Mouse (Mus musculus) G1E-ER4 (cell line): ENCODE results near the gene Pdzrn3. TPM values are rescaled to one million over a fixed set of nuclear protein-coding genes. Genes with fewer than 3 reads are reported as not detected.

Source experiments
- GATA1 ChIP-seq: IDR thresholded peaks from one replicate; pipeline ENCODE4 v1.8.0; 2012; ENCODE audit warnings: low read length, inconsistent platforms
- polyA plus RNA-seq: library from polyadenylated mRNA; stranded (reverse); fragments of >175 nt; gene quantifications from 2 replicates; pipeline ENCODE4 v1.2.3, GENCODE M21; 2012

Pdzrn3 gene
- polyA plus RNA-seq, 1 experiment = not detected

DNA sequence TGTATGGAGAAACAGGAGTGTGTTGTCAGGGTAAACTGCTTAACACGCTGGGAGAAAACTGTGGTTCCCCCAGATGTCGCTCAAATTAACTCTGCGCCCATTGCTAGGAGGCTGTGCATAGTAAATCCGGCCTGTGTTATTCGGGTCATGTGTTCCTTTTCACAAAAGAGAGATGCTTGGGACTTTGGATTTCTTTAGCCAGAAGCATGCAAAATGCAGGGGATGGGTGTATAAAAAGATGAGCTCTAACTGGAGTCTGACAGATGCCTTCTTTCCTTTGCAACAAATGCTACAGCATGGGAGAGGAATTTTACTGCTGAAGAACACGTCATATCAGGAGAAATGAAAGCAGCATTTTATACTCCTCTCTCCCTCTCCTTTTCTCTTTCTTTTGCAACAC lies 190.4 kb downstream of the Pdzrn3 start:
- TF ChIP-seq GATA1 = no peak

DNA sequence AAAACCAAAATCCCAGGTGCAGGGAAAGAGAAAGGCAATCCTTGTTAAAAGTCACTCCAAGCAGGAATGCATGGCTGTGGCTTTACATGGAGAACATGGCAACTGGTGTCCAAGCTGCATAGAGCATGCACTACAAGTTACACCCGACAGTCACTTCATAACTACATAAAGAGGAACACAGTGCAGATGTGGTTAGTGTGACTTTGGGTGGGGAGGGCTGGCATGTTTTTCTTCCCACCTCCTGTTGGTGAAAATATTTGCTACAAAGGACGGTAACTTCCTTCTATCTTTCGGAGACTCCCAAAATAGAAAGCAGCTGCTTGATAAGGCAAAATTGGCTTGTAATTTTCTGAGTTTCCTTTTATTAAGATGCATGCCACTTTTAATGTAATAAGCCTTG lies 190.8 kb downstream of the Pdzrn3 start:
- no peak for TF ChIP-seq GATA1

DNA sequence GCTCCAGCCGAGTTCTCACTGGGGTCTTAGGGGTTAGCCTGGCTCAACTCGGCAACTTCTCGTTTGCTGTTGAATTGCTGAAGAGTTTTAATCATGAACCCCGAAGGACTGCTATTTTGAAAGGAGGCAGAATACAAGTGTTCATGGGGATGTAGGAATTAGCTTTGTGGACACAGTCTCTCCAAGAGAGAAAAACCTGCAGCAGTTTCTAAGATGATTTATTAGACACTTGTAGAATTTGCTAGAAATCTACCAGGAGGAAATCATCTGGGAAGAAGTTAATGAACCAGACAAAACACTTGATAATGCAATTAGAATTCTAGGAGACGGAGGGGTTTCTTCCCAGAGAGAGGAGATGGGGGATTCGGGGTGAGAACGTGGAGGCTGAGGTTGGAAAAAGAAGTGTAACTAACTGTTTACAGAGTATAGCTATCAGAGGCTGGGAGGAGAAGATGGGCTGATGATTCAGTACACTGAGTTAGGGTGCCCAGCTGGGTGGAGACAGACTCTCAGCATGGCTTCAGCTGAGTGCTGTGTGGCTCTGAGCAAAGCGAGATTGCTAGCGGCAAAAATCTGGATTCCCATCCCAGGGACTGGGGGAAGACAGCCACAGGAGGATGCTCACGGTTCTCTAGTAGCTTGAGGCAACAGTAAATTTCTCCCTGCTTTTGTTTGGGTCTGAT lies 193.5 kb downstream of the Pdzrn3 start:
- no peak for TF ChIP-seq GATA1

DNA sequence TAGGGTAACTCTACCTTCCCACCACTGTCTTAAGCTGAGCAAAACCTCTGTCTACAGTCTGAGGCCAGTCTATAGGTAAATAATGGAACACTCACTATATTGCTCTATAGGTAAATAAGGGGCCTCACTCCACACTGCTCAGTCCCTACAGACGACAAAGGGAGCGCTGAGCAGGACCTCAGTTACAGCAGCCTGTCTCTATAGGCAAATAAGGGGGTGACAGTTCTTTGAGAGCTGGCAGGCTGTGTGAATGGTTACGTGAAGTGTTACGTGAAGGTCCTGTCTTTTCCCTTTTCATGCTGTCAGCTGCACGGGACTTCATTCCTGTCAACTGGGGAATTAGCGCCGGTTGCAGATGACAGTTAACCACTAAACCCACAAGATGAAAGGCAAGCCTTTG lies 207.0 kb downstream of the Pdzrn3 start:
- no peak for TF ChIP-seq GATA1

DNA sequence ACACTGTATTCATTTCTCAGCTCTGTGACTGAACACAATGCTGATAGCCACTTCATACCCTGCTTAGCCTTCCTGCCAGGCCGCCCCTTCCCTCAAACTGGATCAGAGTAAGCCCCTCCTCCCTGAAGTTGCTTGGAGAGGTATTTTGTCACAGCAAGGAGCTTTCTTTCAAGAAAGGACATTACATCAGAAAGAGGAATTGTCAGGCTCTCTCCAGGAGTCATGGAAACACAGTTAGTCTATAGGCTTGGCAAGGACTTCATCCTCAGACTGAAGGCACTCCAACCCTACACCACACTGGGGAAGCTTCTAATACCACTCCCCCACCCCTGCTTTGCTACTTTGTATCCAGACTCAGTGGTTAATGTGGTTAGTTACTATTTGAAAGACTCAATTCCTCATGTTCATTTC lies 224.2 kb downstream of the Pdzrn3 start:
- TF ChIP-seq GATA1 = no peak

DNA sequence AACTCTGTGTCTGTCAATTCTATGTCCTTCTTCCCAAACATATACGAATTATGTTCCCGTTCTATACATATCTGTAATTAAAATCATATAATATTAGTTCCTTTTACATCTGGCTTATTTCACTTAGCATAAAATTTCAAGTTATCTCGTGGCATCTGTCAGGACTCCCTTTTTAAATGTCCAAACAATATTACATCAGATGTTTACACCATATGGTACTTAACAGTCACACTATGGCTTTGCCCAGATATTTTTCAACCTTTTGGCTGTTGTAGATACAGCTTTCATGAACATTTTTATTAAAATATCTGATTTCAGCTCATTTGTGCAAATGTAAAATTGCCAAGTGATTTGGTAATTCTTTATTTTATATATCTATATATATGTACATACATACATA lies 242.3 kb downstream of the Pdzrn3 start:
- TF ChIP-seq GATA1 = no peak

DNA sequence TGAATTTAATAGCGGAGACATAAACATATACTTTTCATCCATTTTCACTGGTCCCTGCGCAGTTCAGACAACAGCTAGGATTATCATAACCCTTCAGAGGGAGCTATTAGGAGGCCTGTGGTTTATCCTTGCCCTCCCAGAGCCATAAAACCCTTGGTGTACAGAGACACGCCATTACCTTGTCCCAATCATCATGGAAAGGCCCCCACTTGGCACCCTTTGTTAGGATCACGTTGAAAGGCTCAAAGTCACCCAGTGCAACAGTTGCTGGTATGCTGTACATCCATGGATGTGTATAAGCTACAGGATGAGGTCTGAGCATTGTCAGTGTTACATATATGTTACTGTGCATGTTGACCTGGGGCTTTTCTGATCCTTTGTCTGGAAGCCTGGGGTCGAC lies 252.3 kb downstream of the Pdzrn3 start:
- no peak for TF ChIP-seq GATA1

DNA sequence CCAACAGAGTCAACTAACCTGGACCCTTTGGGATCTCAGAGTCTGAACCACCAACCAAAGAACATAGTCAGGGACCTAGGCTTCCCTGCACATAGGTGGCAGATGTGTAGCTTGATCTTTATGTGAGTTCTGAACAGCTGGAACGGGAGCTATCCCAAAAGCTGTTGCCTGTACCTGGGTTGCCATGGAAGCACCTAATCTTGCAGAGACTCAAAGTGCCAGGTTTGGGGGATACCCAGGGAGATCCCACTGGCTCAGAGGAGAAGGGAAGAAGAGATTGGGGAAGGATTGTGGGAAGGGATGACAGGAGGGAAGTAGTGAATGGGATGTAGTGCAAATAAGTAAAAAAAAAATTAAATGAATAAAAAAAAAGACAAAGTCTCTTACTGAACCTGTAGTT lies 268.7 kb downstream of the Pdzrn3 start:
- no peak for TF ChIP-seq GATA1

DNA sequence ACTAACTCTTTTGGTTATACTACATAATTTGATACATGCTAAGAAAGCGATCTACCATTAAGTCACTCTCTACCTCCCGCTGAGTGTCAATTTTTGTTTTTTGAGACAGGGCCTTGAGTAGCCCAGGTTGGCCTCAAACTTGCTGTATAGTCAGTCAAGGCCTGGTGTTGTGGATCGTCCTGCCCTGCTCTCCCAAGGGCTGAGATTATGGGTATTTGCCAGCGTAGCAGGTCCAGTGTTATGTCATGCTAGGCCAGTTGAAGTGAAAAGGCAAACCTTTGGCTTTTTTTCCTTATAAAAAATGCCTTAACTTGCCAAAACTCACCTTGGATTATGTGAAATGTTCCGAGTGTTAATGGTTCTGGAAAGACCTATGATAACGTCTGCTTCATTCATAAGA lies 274.2 kb downstream of the Pdzrn3 start:
- TF ChIP-seq GATA1 = no peak

DNA sequence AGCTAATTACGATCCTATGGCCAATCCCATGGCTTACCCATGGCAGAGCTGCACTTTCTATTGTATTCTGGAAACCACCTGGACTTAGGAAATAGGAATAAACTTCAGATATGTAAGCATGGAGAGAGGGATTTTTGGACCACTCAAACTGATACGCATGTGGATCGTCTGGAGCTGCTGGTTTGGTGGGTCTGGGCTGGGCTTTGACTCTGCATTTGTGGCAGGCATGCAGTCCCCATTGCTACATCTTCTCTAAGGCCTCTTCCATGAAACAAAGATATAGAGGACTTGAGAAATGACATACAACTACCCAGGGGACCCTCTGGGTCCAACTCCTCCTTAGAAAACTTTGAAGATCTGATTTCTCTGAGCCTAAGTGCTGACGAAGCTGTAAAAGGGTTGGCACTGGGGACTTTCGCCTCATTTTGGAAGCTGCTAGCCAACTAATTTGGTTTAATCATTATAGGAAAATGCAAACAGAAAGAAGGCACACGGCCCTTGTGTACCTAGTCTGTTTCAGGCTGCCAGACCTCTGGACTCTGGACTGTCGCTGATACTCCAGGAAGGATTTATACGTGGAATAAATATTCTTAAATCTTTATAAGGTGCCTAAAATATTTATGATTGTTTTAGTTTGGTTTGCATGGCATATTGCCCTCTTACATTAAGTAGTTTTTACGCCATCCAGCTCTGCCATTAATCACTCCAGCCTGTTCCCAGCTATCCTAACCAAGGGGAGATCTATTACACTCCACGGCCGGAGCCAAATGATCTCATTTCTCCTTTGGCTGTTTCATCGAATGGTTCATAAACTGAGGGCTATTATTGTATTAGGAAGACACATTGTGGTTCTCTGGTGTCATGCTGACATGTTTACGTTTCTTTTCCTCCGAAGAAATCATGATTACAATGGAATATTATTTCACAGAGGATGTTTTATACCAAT lies 275.7 kb downstream of the Pdzrn3 start:
- TF ChIP-seq GATA1 = no peak
